ENCODE assay signal across 15 mouse cellular contexts in the genomic region with DNA sequence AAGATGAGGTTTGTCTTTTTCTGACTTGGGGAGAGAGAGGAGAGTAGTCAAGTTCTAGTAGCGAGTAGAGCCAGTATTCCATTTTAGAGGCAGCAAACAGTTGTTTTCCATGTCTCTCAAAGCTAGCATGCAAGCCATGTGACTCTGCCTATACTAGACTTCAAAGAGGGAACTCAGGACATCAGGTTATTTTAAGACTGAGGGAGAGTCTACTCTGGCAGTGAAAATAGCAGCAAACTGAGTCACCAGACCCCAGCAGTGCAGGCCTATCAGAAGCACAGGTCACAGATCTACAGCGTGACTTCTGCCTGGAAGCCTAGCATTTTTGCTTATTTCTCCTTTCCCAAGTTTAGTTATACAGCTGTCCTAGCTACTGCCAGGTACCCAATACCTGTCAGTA. TPM values are rescaled to one million over a fixed set of nuclear protein-coding genes. Genes with fewer than 3 reads are reported as not detected.
DNase-seq lines count a peak whose midpoint lies in the region; ATAC-seq and TF ChIP-seq lines count a peak whose summit lies in the region.
"Had no signal": no experiment of that assay in that cellular context is flagged by ENCODE, and none has a peak within 500 bp of the region (broad histone marks: within the 10 kb centered on the region; RNA-seq: fewer than 3 reads in every experiment).

No protein-coding gene starts in this region.

- H3K27ac ChIP-seq in embryonic fibroblast, embryonic 13.5 days (ENCODE audit: insufficient read depth, low read length): peak overlapping the region; percentile 41
- H3K27ac ChIP-seq in heart, embryonic 16.5 days (ENCODE audit: low read length): peak overlapping the region; percentile 95
- H3K27ac ChIP-seq: embryonic facial prominence, embryonic 13.5 days had no signal

- H3K4me2 ChIP-seq in heart, embryonic 16.5 days (ENCODE audit: low read depth, low read length): peak overlapping the region; percentile 42
- H3K4me2 ChIP-seq: embryonic facial prominence, embryonic 13.5 days had no signal

- no peaks in the 10 kb centered on the region for H3K9me3 ChIP-seq in heart, embryonic 16.5 days (replicated peaks; ENCODE audit: control insufficient read depth, low read length)
- H3K9me3 ChIP-seq: embryonic facial prominence, embryonic 13.5 days; G1E had no signal

- H3K4me1 ChIP-seq in embryonic fibroblast, embryonic 13.5 days (ENCODE audit: control insufficient read depth, insufficient read depth, low read length): peaks cover 9% of the 10 kb centered on the region; the same call in 1 of the 2 replicates
- H3K4me1 ChIP-seq in heart, embryonic 16.5 days (ENCODE audit: control insufficient read depth, insufficient read depth, low read length): peaks cover 23% of the 10 kb centered on the region
- H3K4me1 ChIP-seq: embryonic facial prominence, embryonic 13.5 days had no signal

- H3K36me3 ChIP-seq in heart, embryonic 16.5 days (ENCODE audit: control insufficient read depth, insufficient read depth): peaks cover 27% of the 10 kb centered on the region

- peak; percentile 96 for ATAC-seq in heart, embryonic 16.5 days (replicated peaks; ENCODE audit: extremely low read depth, insufficient read depth, low FRiP score)
- ATAC-seq: forebrain, embryonic 14.5 days had no signal

- no peak overlapping the region for H3K4me3 ChIP-seq in embryonic fibroblast, embryonic 13.5 days (ENCODE audit: insufficient read depth, low read length)
- H3K4me3 ChIP-seq in heart, embryonic 16.5 days (ENCODE audit: low read length): no peak overlapping the region
- H3K4me3 ChIP-seq: embryonic facial prominence, embryonic 13.5 days had no signal

- TF ChIP-seq POLR2A in embryonic fibroblast, embryonic 13.5 days (IDR thresholded peaks at IDR 0.05; ENCODE audit: low read depth, low read length): no peak

- no peak for TF ChIP-seq CTCF in embryonic fibroblast, embryonic 13.5 days (IDR thresholded peaks at IDR 0.05; ENCODE audit: borderline replicate concordance, insufficient read depth, low read length)

- DNase-seq in heart, adult 11 months: peak; percentile 96
- no peak for DNase-seq in heart, postnatal 14 days
- peak; percentile 50 for DNase-seq in 3T3-L1 (ENCODE audit: low read depth, low spot score)
- no peak for DNase-seq in embryo, embryonic 11 days
- no peak for DNase-seq in lung, postnatal 25 days (ENCODE audit: low spot score)
- no peak for DNase-seq in lung, adult 18-20 months
- DNase-seq: adrenal gland, postnatal 14 days; cerebellum, postnatal 36 days; kidney, adult 9 months; right cerebral cortex, adult 18-20 months had no signal

- 0 out of 2 replicates have a peak overlapping the region, but pooled peaks have one; percentile 38 for H3K9ac ChIP-seq in heart, embryonic 16.5 days (ENCODE audit: low read length)
- H3K9ac ChIP-seq: embryonic facial prominence, embryonic 13.5 days had no signal

- H3K27me3 ChIP-seq in heart, embryonic 16.5 days (ENCODE audit: control insufficient read depth, insufficient read depth, low read length): no peaks in the 10 kb centered on the region
- H3K27me3 ChIP-seq: embryonic facial prominence, embryonic 13.5 days had no signal

- 38% methylated on average over 2 of the region's 2 CpGs for WGBS in heart, embryonic 16.5 days

- intact Hi-C loops in heart, postnatal 14 days (cut with DNase I): no loop called here

RNA-seq across cellular contexts. Expression of a gene that starts 25.9 kb away (rescaled TPM):
- total RNA-seq in heart, postnatal 14 days (2021): 100 to 1,000 TPM; 159 to 171 TPM
- polyA plus RNA-seq in embryonic fibroblast, embryonic 13.5 days (2011; ENCODE audit: insufficient read length, low read depth, missing spikeins): 468 and 511 TPM in 2 replicates
- polyA plus RNA-seq in heart, embryonic 16.5 days (2015; fragmentation: Nextera tagmentation; extraction: Ambion mirVana): 119 and 127 TPM in 2 replicates

RNA-seq across cellular contexts. Expression of a gene that starts 47.7 kb away (rescaled TPM):
- total RNA-seq in heart, postnatal 14 days (2021): 1 to 10 TPM; 7.0 to 7.2 TPM
- polyA plus RNA-seq in embryonic fibroblast, embryonic 13.5 days (2011; ENCODE audit: insufficient read length, low read depth, missing spikeins): 18.3 and 19.1 TPM in 2 replicates
- 19.2 and 19.8 TPM in 2 replicates for polyA plus RNA-seq in heart, embryonic 16.5 days (2015; fragmentation: Nextera tagmentation; extraction: Ambion mirVana)

RNA-seq across cellular contexts. Expression of a gene that starts 47.8 kb away (rescaled TPM):
- total RNA-seq in heart, postnatal 14 days (2021): 10 to 100 TPM; 55.3 to 59.2 TPM
- polyA plus RNA-seq in embryonic fibroblast, embryonic 13.5 days (2011; ENCODE audit: insufficient read length, low read depth, missing spikeins): 525 and 577 TPM in 2 replicates
- 79.6 and 95.0 TPM in 2 replicates for polyA plus RNA-seq in heart, embryonic 16.5 days (2015; fragmentation: Nextera tagmentation; extraction: Ambion mirVana)

Comparison
In these comparisons a context has a peak if more than half of its experiments do, and no peak if none do; other contexts are left out.
1. DNase-seq: peak in heart, adult 11 months (single experiment) and 3T3-L1 (single experiment); none in heart, postnatal 14 days (0 of 2), embryo, embryonic 11 days (single experiment), lung, postnatal 25 days (single experiment) and lung, adult 18-20 months (0 of 2).